Mouse (Mus musculus) heart, adult 2 months (tissue): ENCODE data around the gene Fv1. TPM values are rescaled to one million over a fixed set of nuclear protein-coding genes. Genes with fewer than 3 reads are reported as not detected.

Experiments used
- DNase-seq, 2 experiments: peaks; one replicate each; pipeline ENCODE4 v3.0.0; 2021
- H3K27ac ChIP-seq: fragments of 200-600 bp; 2 replicates; pipeline ENCODE4 v1.8.1; 2022
- H3K27me3 ChIP-seq: fragments of 200-500 bp; 2 replicates; pipeline ENCODE4 v1.6.1; 2012; ENCODE audit warnings: mild to moderate bottlenecking, low read length, inconsistent platforms, mixed read lengths; ENCODE audit not compliant: control insufficient read depth, insufficient read depth
- H3K36me3 ChIP-seq: fragments of 200-500 bp; 2 replicates; pipeline ENCODE4 v1.6.1; 2012; ENCODE audit warnings: low read length, inconsistent platforms; ENCODE audit not compliant: control insufficient read depth, insufficient read depth
- H3K4me1 ChIP-seq: fragments of 200-500 bp; 2 replicates; pipeline ENCODE4 v1.6.1; 2011; ENCODE audit warnings: low read length; ENCODE audit not compliant: control insufficient read depth, insufficient read depth
- H3K4me3 ChIP-seq: fragments of 200-600 bp; 2 replicates; pipeline ENCODE4 v1.8.1; 2022
- H3K79me2 ChIP-seq: fragments of 200-500 bp; replicated peaks from 2 replicates; pipeline ENCODE4 v1.6.1; 2012; ENCODE audit warnings: mild to moderate bottlenecking, inconsistent platforms, low read length, moderate library complexity, mixed read lengths; ENCODE audit not compliant: control insufficient read depth, insufficient read depth
- H3K9ac ChIP-seq: fragments of 200-500 bp; 2 replicates; pipeline ENCODE4 v1.6.1; 2012; ENCODE audit warnings: low read depth, mild to moderate bottlenecking, control low read depth, inconsistent platforms, low read length, mixed read lengths
- CTCF ChIP-seq: fragments of 200-600 bp; IDR thresholded peaks from 2 replicates; pipeline ENCODE4 v1.8.1; 2022; ENCODE audit warnings: antibody characterized with exemption, mild to moderate bottlenecking, moderate library complexity
- EP300 ChIP-seq: fragments of 200-500 bp; IDR thresholded peaks from 2 replicates; pipeline ENCODE4 v1.6.1; 2011; ENCODE audit warnings: low read depth, low read length, control low read depth; ENCODE audit not compliant: insufficient read depth
- POLR2A ChIP-seq: fragments of 200-500 bp; IDR thresholded peaks from 2 replicates; pipeline ENCODE4 v1.6.1; 2011; ENCODE audit warnings: mild to moderate bottlenecking, low read depth, low read length, control low read depth; ENCODE audit not compliant: insufficient read depth
- WGBS: fragments of 180-500 bp; shearing (Covaris S2); methylation state at CpG from one replicate; pipeline ENCODE4 v1.1.7; 2018; 5-methylcytosine and 5-hydroxymethylcytosine counted together
- intact Hi-C: fragments of 180-260 bp; cut with DNase I; formaldehyde crosslinking; loops from one replicate; pipeline ENCODE4 v1.15.1; 2025
- polyA plus RNA-seq: library from polyadenylated mRNA; depleted of rRNA; stranded (reverse); fragments of >200 nt; gene quantifications from 2 replicates; pipeline ENCODE4 v1.2.3, GENCODE M21; 2012; rRNA removed
- total RNA-seq, 2 experiments: library from RNA; stranded (reverse); gene quantifications; 2 replicates each; pipeline ENCODE4 v1.2.3; 2021

The Fv1 gene
- total and polyA plus RNA-seq, 3 experiments: 3.3 to 22.8 (median 21.1) TPM

- no peak for TF ChIP-seq CTCF
- TF ChIP-seq EP300: no peak
- TF ChIP-seq POLR2A: peak; percentile 28; the same call in 1 of the 2 replicates
- peak overlapping the region; percentile 74 for H3K4me3 ChIP-seq
- H3K9ac ChIP-seq: peak overlapping the region; percentile 66
- DNase-seq: no peak
- H3K36me3 ChIP-seq: peaks cover 9% of the 10 kb centered on the region; the same call in 1 of the 2 replicates
- 2% methylated on average over 8 of the region's 8 CpGs for WGBS
- no peaks in the 10 kb centered on the region for H3K79me2 ChIP-seq
- H3K4me1 ChIP-seq: peaks cover 13% of the 10 kb centered on the region
- intact Hi-C loops: loop anchor here (2.0 kb wide), 1 partner anchor 32 kb away; the partner anchor contains the start of gene Plod1
- H3K27me3 ChIP-seq: no peaks in the 10 kb centered on the region
- peak overlapping the region; percentile 97 for H3K27ac ChIP-seq
These were observed 36.4 kb downstream of the Fv1 start for GRCm38 (mm10) chr4:147905090-147905659.

DNA sequence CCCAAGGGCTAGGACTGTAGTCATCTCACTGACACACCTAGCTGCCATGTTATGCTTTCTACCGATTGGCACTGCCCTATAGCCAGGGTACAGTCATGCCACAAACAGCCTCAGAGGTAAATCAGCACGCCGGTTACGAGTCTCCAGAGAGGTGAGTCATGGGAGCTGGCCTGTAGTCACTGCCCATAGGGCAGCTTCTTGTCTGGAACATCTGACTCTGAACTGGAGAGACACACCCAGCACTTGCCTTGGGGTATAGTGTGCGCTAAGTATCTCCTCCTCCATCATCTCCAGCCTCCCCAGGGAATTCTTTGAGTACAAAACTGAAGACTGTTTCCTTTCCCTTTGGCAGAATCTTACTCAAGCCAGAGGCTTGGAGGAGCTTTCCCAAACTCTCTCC lies 37.5 kb downstream of the Fv1 start:
- intact Hi-C loops: no loop called here
- TF ChIP-seq CTCF: no peak
- no peak for TF ChIP-seq POLR2A
- TF ChIP-seq EP300: no peak
- Histone ChIP-seq H3K79me2 (no peaks in the 10 kb centered on the region), H3K27me3 (no peaks in the 10 kb centered on the region), H3K36me3 (peaks cover 5% of the 10 kb centered on the region; the same call in 1 of the 2 replicates), H3K4me1 (peaks cover 11% of the 10 kb centered on the region), H3K9ac (no peak overlapping the region), H3K4me3 (no peak overlapping the region), H3K27ac (peak overlapping the region; percentile 97)
- WGBS: 45% methylated on average over 5 of the region's 5 CpGs
- no peak for DNase-seq

DNA sequence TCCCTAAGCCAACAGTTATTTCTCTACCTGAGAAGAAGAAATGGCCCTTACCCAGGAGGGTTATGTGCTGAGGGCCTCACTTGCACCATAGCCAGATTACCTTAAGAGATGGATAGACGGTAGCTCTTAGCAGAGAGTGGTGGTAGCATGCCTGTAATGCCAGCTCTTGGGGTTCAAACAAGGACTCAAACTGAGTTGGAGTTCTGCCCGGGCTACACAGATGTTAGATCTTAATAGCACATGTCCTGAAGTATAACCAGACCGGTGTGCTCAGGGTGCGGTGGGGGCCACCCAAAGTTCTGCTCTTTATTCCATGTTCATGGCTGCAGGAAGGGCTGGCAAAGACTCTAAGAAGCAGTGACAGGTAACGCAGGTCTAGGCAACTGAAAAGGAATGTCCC lies 40.7 kb downstream of the Fv1 start:
- intact Hi-C loops: no loop called here
- Histone ChIP-seq H3K79me2 (no peaks in the 10 kb centered on the region), H3K27me3 (no peaks in the 10 kb centered on the region), H3K4me1 (peaks cover 9% of the 10 kb centered on the region), H3K27ac (no peak overlapping the region), H3K4me3 (no peak overlapping the region), H3K36me3 (no peaks in the 10 kb centered on the region; the same call in 1 of the 2 replicates), H3K9ac (no peak overlapping the region)
- peak in 1 of 2 experiments; percentile 46 for DNase-seq
- 64% methylated on average over 5 of the region's 5 CpGs for WGBS
- TF ChIP-seq EP300 (no peak), CTCF (no peak), POLR2A (no peak)

- no peak overlapping the region for H3K27ac ChIP-seq
- TF ChIP-seq POLR2A (no peak), EP300 (no peak), CTCF (peak; percentile 78)
- no peaks in the 10 kb centered on the region for H3K27me3 ChIP-seq
- H3K9ac ChIP-seq: no peak overlapping the region
- H3K36me3 ChIP-seq: no peaks in the 10 kb centered on the region
- intact Hi-C loops: loop anchor here (2.0 kb wide), 1 partner anchor 34 kb away; no protein-coding TSS in a partner anchor
- no peak for DNase-seq
- no peaks in the 10 kb centered on the region for H3K4me1 ChIP-seq
- 58% methylated on average over 7 of the region's 7 CpGs for WGBS
- H3K4me3 ChIP-seq: no peak overlapping the region
- H3K79me2 ChIP-seq: no peaks in the 10 kb centered on the region
These were observed 49.8 kb downstream of the Fv1 start for GRCm38 (mm10) chr4:147918459-147919121.

Other genes starting within 250 kb of the Fv1 start
- 1 to 10 TPM; 2.6 to 3.2 TPM for gene Zfp979, start 226.5 kb upstream of the Fv1 start, total RNA-seq
- gene Zfp979, start 226.5 kb upstream of the Fv1 start, polyA plus RNA-seq: 1.4 and 2.2 TPM in 2 replicates
- gene Zfp534, start 166.4 kb upstream of the Fv1 start, total RNA-seq: not detected
- not detected in 2 replicates for gene Zfp534, start 166.4 kb upstream of the Fv1 start, polyA plus RNA-seq
- gene Zfp984, start 59.2 kb upstream of the Fv1 start, total RNA-seq: 1 to 10 TPM; 2.5 to 2.6 TPM
- 0.31 and 1.5 TPM in 2 replicates for gene Zfp984, start 59.2 kb upstream of the Fv1 start, polyA plus RNA-seq
- 10 to 100 TPM; 10.3 to 11.2 TPM for gene Zfp933, start 20.6 kb upstream of the Fv1 start, total RNA-seq
- gene Zfp933, start 20.6 kb upstream of the Fv1 start, polyA plus RNA-seq: 1.3 and 3.7 TPM in 2 replicates
- gene Miip, start 163 bp upstream of the Fv1 start, total RNA-seq: 1 to 10 TPM; 5.4 to 7.4 TPM
- gene Miip, start 163 bp upstream of the Fv1 start, polyA plus RNA-seq: 24.8 and 26.0 TPM in 2 replicates
- 100 to 1,000 TPM; 626 to 697 TPM for gene Mfn2, start 35.7 kb downstream of the Fv1 start, total RNA-seq
- gene Mfn2, start 35.7 kb downstream of the Fv1 start, polyA plus RNA-seq: 395 and 619 TPM in 2 replicates
- gene Plod1, start 67.8 kb downstream of the Fv1 start, total RNA-seq: 10 to 100 TPM; 62.4 to 65.8 TPM
- 88.6 and 123 TPM in 2 replicates for gene Plod1, start 67.8 kb downstream of the Fv1 start, polyA plus RNA-seq
- 10 to 100 TPM; 38.9 to 41.9 TPM for gene 2510039O18Rik, start 71.9 kb downstream of the Fv1 start, total RNA-seq
- 41.2 and 42.3 TPM in 2 replicates for gene 2510039O18Rik, start 71.9 kb downstream of the Fv1 start, polyA plus RNA-seq
- gene Nppb, start 116.8 kb downstream of the Fv1 start, total RNA-seq: 100 to 1,000 TPM; 117 to 262 TPM
- 204 and 212 TPM in 2 replicates for gene Nppb, start 116.8 kb downstream of the Fv1 start, polyA plus RNA-seq
- gene Nppa, start 131.7 kb downstream of the Fv1 start, total RNA-seq: 1,000 to 10,000 TPM; 1,237 to 1,820 TPM
- gene Nppa, start 131.7 kb downstream of the Fv1 start, polyA plus RNA-seq: 4,085 and 4,474 TPM in 2 replicates
- gene Clcn6, start 169.8 kb downstream of the Fv1 start, total RNA-seq: 1 to 10 TPM; 7.5 to 8.1 TPM
- 8.9 and 9.0 TPM in 2 replicates for gene Clcn6, start 169.8 kb downstream of the Fv1 start, polyA plus RNA-seq
- gene Mthfr, start 170.1 kb downstream of the Fv1 start, total RNA-seq: 10 to 100 TPM in 1 of 2 experiments, 1 to 10 TPM in 1; 8.2 to 11.0 TPM
- gene Mthfr, start 170.1 kb downstream of the Fv1 start, polyA plus RNA-seq: 15.7 and 17.3 TPM in 2 replicates
- gene Agtrap, start 219.1 kb downstream of the Fv1 start, total RNA-seq: 10 to 100 TPM; 38.3 to 47.1 TPM
- 26.8 and 40.2 TPM in 2 replicates for gene Agtrap, start 219.1 kb downstream of the Fv1 start, polyA plus RNA-seq